Mouse (Mus musculus): Measurements from ENCODE around the gene Islr.

DNA sequence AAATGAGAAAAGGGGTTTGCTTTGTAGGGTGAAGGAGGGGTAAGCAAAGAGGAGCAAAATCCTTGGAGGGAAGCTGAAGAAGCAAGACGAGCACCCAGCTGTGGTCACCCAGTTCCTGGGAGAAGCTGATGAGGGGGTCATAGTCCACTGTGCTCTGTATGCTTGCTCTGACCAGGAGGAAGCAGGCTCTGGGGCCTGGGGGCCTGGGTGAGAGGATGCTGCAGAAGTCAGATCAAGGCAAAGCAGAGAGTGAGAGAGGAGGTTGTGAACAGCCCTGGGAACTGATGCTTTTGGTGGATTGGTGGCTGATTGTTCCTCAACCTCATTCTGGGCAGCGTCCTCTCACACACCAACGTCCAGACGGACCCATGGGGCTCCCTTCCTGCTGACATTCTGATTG is 26.9 kb downstream of the Islr start:
- TF ChIP-seq CTCF (IDR thresholded peaks at IDR 0.05; ENCODE audit: borderline replicate concordance, insufficient read depth, low read length) = no peak
- TF ChIP-seq POLR2A (IDR thresholded peaks at IDR 0.05; ENCODE audit: low read depth, low read length) = no peak

Measured in embryonic fibroblast, embryonic 13.5 days (primary cell).